Mouse (Mus musculus) MEL-GATA-1-ER (cell line): ENCODE results near the gene Zbtb7b.

Source experiments
- DNase-seq: peaks from one replicate; pipeline ENCODE4 v3.0.0-alpha.2; 2012; ENCODE audit warnings: low read depth; ENCODE audit errors: extremely low read depth

The Zbtb7b gene

DNA sequence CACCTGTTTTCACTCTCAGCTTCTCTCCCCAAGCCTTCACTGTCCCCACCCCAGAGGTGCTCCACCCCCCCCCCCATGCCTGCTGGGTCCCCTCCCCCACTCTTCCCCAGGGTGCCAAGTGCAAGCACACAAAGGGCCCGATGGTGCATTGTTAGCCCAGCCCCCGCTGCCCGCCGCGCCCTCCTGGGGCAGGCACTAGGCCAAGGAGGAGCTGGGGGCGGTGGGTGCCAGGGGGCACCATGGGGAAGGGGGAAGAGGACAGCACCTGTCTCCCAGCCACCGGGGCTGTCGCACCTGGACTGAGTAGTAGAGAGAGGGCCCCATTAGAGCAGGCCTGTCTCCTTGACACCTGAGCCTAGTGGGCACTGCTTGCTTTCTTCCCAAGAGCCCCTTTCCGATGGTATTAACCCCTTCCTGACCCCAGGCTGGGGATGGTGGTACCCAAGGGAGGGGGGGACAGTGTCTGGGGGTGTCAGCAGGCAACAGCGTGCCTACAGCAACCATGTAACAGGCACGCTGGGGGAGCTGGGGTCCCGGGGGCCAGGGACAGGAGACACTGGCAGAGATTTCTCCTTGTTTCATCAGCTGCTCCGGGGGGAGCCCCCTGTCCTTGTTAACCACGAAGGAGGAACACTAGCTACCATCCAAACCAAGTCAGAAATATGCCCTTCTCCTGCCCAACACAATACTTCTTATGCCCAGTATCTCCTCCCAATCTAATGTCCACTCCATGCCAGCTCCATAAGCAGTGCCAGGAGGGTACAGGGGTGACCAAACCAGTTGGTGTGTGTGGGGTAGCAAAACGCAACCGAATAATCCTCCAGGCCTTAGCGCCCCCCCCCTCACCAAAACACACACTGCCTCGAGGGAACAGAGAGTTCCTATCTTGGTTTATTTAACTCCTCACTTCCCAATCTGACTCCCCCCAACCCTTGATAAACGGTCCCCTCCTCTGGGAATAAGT lies 3.6 kb downstream of the Zbtb7b start:
- no peak for DNase-seq

GRCm38 (mm10) chr3:89390111-89390515 lies 4.5 kb downstream of the Zbtb7b start:
- no peak for DNase-seq

- peak; percentile 82 for DNase-seq
Measured at GRCm38 (mm10) chr3:89388901-89389740, 5.5 kb downstream of the Zbtb7b start.

DNA sequence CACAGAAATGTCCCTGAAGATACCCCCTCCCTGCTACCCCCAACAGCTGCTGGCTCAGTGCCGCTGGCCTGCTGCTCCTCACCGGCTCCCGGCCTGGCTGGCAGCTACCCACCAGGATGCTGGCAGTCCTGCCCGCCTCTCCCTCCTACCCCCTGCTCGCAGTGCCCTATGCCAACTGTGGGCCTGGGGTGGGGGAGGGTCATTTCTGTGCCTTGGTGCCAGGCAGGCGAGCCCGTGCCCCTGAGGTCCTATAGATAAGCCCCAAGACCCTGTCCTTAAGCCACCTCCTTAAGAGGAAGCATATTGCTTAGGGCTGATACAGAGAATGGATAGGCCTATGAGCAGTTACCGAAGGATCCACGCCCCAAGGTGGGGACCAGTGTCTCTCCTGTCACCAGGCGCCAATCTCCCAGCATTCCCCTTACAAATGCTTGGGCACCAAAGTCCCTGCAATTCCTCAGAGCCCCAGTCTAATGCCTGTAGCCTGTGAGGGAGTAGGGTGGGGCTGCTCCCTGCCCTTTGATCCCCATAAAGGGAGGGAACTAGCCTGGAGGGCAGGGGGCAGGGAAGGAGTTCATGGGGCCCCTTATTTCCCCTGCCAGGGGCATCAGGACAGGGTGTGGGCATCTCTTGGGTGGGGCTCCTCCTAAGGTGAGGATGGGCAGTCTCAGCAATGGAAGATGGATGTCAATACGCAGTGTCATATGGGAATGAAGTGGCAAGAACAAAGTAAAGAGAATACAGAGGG lies 6.3 kb downstream of the Zbtb7b start:
- peak; percentile 78 for DNase-seq

- DNase-seq: no peak
Measured at GRCm38 (mm10) chr3:89387632-89388031, 6.9 kb downstream of the Zbtb7b start.

- no peak for DNase-seq
Measured at GRCm38 (mm10) chr3:89386438-89387420, 7.8 kb downstream of the Zbtb7b start.

DNA sequence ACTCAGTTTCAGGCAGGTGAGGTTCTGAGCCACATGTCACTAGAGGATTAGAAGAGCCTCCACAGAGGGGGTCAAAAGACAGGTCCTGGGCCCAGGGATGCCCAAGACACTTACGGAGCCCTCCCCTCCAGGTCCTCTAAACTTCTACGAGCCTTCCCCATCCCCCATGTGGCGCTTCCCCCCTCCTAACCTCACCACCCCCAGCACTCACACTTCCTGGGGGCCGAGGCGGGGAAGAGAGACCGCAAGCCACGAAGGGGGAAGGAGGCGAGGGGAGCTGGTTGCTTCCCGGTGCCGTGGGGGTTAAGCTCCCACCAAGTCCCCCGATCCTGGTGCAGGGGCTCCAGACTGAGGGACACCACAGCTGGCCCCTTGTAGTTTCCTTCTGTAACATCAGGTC lies 9.1 kb downstream of the Zbtb7b start:
- no peak for DNase-seq

DNA sequence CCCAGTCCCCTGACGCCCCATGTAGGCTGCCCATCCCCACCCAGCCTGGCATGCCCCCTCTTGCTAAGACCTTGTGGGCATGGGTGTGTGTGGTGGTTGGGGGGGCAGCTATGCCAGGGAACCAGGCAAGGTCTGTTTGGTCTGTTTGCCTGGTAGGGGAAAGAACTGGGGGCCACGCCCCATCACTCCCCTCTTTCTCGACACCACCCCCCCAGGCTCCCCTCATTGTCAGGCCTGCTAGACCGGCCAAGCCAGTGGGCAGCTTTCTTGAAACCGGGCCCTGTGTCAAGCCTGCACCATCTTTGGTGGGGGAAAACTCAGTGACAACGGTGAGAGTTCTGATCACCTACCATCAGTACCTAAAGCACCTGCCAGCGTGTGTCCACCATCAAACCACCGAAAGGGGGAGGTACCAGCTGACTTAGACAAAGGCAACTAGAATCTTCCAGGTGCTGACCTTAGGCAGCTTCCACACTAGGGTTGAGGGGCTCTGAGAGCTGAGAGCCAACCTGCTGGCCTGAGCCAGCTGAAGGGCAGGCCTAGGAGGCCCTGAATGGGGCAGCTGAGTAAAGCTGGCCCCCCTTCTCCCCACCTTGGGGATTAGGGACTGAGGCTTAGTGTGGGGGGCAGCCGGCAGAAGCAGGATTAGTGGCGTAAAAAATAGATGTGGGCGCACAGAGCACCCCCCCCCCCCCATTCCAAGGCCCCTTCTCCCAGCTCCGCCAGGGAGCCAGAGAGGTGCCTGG lies 10.1 kb downstream of the Zbtb7b start:
- DNase-seq: no peak

DNA sequence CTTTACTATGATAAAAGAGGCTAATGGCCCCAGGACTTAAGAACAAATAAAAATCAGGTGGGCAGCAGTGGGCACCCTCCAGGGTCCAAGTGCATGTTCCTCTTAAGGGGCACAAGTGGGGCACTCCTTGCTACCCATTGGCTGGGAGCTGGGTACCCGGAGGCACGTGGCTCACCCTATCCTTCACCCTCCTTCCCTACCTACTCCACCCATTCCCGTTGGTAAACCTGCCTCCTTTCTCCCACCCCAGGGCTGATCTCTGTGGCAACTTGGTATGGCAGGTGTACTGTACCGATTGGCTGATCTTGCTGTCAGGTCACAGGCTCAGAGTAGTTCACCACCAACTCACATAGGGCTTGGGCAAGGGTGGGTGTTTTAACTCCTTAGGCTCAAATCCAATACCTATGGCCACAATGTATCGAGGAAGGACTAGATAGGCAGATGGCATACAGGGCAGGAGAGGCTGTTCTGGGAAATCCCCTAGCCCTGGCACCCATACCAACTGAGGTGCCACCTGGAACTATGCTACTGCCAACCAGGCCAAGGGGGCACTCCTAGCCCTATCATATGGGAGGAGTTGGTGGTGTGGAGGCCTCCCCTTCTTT lies 10.8 kb downstream of the Zbtb7b start:
- DNase-seq: no peak

- DNase-seq: no peak
Measured at GRCm38 (mm10) chr3:89382950-89383349, 11.6 kb downstream of the Zbtb7b start.

- no peak for DNase-seq
Measured at GRCm38 (mm10) chr3:89382033-89382882, 12.3 kb downstream of the Zbtb7b start.

- no peak for DNase-seq
Measured at GRCm38 (mm10) chr3:89381233-89381632, 13.3 kb downstream of the Zbtb7b start.

GRCm38 (mm10) chr3:89380711-89381110 lies 13.9 kb downstream of the Zbtb7b start:
- no peak for DNase-seq

DNA sequence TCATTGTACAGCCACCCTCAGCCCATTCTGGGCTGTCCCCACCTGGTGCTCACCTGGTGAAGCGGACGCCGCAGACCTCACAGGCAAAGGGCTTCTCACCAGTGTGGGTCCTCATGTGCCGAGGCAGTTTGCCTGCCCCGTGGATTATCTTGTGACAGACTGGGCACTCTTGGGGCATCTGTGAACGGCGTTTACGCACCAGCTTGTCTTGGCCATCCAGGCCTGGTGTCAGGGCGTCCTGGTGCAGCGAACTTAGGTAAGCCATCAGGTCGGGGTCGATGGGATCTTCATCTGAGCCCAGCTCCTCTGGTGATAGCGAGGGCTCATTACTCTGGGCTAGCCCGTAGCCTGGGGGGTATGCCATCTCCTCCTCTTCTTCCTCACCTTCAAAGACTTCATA lies 14.3 kb downstream of the Zbtb7b start:
- no peak for DNase-seq

- no peak for DNase-seq
Measured at GRCm38 (mm10) chr3:89379388-89380131, 15.0 kb downstream of the Zbtb7b start.

GRCm38 (mm10) chr3:89378394-89379067 lies 16.0 kb downstream of the Zbtb7b start:
- DNase-seq: no peak

DNA sequence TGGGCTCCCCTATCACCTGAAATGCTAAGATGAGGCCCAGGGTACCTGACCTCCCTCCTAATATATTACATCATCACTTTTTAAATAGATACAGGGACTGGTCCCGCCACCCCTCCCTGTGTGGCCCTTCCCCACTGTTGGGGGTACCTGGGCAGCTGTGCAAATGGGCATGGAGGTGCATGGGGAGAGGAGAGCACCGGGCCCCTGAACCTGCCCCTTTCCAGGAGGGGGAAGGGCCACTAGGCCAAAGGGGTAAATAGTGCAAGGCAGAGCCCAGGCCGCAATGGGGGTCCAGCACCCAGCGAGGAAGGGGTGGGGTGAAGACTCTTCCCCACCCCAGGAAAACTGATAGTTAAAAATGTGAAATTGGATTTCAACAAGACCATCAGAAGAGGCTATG lies 16.7 kb downstream of the Zbtb7b start:
- no peak for DNase-seq
